Mouse (Mus musculus): ENCODE measurements at regions not wholly inside any gene's neighbourhood (a gene's known extent, or its start where the extent isn't known, plus 50 kb on each side); places are given as distances from the start of the nearest gene placed in this dataset.

- TF ChIP-seq CTCF (IDR thresholded peaks at IDR 0.05; ENCODE audit: low read depth): no peak
- no peak for TF ChIP-seq EP300 (IDR thresholded peaks at IDR 0.05; ENCODE audit: low read depth)
These were observed 245.6 kb downstream of the Rplp1 start for GRCm38 (mm10) chr9:61668723-61669122.
